Mouse (Mus musculus): ENCODE data around the gene Tmem50a.
A peak's percentile ranks its signal among the peaks of the same experiment; 100 is the strongest.

Gene Tmem50a

DNA sequence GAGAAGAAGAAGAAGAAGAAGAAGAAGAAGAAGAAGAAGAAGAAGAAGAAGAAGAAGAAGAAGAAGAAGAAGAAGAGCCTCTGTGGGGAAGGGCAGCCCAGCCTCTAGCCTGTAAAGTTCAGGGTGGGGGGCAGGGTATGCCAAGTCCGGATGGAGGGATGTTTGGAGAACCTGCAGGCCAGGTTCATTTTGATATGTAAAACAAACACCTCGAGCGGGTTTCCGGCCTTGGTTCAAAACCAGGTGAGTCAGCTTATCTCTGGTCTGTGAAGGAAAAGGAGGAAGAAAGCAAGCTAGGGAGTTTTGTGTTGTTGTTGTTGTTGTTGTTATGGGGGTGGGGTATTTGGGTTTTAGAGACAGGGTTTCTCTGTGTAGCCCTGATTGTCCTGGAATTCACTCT is 43.3 kb downstream of the Tmem50a start:
- no peak for DNase-seq

DNA sequence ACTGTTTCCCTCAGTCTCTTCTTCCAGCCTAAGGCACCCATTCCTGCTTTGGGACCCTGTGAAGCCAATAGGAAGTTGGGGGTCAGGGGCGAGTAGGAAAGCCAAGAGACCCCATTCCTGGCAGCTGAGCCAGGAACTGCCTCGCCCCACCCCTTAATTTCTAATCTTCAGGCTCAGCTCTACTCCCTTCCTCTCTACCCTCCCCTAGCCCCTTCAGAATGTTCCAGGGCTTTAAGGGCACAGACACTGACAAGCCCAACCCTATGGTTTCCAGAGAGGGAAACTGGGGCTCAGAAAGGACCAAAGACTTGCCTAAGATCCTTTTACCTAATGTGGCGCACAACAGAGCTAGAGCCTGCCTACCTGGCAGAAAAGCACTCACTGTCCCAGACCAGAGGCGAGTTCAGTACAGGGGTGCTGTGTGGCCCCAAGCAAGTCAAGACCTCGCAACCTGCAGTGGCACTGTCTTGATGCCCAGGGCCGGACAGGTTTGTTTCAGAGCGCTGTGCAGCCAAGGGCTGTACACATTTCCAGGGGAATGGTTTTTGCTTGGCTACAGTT is 44.9 kb downstream of the Tmem50a start:
- no peak for DNase-seq

DNA sequence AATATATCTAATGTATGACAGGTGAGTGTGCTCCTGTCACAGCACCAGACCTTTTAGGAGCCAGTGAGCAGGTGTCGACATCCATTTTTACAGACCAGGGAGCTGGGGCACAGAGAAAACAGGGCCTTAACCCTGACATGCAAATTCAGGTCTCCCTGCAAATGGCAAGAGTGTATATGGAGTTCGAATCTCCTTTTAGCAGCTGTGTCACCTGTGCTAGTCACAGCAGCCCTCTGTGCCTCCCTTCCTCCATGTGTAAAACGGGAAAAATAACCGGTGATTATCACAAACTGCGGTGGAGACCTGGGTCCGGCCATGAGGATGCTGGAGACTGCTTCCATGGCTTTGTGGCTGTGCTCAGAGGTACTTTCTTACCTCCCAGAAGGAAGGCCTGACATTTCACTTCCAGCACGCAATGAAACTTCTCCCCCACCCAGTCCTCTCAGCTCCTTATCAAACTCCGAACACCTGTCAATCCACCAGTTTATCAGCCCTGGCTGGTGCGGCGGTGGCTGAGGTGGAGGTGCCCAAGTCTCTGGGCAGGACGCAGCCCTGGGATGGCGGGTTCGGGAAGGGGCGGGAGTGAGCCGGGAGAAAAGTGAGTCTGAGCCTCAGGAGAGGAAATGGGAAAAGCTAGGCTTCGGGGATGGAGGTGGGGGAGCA is 45.6 kb downstream of the Tmem50a start:
- no peak for DNase-seq

DNA sequence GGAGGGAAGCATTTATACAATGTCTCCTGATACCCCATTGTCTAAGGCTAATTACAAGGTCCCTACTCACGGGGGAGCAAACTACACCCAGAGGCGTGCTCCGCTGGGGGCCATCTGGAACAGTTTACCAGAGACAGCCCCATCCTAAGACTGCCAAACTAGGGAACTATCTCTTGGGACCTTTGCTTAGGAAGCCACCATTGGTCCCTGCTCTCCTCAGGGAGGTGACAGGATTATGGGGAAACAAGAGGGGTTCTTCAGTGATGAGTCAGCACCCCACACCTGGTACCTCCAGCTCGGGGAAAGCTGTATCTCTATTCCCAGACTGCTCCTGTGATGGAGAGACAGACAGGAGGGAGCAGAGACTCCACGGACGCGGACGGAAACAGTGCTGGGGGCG is 46.3 kb downstream of the Tmem50a start:
- DNase-seq: no peak

DNA sequence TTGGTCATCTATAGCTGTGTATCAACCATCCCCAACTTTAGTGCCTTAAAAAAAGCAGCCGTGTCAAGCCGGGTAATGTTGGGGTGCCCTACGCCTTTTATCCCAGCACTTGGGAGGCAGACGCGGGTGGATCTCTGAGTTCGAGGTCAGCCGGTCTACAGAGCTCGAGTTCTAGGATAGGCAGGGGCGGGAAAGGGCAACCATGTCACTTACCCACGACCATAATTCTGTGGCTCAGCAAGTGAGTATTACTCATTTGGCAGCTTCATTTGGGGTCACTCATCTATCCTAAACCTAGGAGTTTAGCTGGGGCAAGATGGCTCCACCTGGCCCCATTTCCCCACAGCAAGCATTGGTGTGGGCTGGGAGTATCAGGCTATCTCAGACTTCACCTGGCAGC is 46.8 kb downstream of the Tmem50a start:
- DNase-seq: no peak

DNA sequence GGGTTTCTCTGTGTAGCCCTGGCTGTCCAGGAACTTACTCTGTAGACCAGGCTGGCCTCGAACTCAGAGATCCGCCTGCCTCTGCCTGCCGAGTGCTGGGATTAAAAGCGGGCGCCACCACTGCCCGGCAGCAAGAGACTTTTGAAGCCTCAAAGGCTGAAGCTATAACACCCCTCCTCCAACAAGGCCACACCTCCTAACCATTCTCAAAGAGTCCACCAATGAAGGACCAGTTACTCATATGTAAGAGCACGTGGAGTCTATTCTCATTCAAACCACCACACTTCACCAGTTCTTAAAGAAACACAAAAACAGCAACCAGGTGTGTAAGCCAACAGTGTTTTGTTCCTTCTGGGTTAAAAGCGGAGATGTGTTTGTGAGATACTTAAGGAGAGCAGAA is 47.2 kb downstream of the Tmem50a start:
- no peak for DNase-seq

DNA sequence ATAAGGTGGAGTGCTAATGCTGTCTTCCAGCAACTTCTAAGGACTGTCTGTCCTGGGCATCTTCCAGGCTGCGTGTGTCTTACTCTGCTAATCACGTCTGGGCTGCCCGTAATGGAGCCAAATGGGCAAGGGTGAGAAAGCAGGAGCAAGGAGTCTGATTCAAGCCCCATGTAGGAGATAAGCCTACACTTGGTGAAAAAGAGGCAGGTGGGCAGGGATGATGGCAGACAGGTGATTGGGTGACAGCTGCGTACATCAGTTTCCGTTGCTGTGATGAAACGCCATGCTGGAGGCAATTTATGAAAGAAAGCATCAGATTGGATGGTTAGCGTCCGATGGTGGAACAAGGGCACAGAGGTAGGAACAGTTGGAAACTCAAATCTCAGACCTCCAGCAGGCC is 47.6 kb downstream of the Tmem50a start:
- no peak for DNase-seq

DNA sequence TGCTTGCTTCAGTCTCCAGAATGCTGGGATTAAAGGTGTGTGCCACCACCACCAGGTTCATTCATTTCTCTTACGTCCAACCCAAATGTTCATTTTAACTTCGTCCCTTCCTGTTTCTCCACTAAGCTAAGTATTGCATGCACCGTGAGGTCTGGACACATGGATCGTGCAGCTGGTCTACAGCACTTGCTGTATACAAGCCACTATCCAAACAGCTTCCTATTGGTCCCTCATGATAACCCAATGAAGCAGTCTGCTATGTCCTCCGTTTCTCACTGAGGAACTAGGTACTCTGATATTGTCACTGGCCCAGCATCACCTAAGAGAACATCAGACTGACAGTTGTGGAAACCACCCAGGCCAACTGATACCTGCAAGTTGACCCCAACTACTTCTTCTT is 49.0 kb downstream of the Tmem50a start:
- no peak for DNase-seq

DNA sequence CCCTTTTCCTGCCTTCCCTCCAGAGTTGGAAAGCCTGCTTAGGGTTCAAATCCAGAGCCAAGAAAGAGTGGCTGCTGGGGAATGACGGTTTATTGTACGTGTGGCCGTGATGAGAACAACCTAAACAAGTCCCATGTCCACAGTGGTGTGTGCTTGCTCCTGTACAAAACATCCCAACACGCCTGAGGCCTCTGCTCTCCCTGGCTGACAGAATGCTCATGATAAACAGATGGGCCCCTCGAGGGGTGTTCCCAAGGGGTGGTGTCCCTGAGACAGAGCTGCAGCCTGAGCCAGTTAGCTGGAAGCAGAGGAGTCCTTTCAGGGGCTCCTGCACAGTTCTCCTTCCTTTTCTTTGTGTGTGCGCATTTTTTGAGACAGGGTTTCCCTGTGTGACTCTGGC is 49.5 kb downstream of the Tmem50a start:
- no peak for DNase-seq

DNA sequence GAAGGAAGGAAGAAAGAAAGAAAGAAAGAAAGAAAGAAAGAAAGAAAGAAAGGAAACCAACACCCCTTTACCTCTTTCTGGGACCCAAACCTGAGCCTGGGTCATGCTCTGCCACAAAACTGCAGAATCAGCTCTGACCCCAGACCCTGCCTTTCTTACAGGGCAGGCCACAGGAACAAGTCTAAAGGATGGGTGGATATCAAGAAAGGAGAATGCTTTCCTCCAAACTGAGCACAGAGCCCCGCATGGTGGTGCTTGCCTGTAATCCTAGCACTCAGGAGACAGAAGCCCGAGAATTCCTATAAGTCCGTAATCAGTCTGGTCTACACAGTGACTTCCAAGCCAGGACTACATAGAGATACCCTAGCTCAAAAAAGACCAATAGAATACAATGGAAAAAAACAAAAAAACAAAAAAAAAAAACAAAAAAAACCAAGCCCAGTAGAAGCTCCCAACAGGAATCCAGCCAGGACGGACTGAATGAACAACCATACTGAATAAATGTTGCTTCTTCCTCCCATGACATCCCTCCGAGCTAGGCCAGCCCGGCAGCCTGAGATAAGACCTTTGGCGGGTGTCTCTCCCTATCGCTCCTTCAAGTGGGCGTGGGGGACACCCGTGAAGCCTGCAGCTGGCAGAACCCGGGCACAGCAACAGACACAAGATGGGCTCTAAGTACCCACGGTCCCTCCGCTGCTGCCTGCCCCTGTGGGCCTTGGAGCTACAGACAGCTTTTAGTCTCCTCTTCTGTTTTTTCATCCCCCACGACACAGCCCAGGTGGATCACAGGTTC is 50.7 kb downstream of the Tmem50a start, which contains the start of gene Rhd:
Gene Rhd, plus strand, starts transcription at position 600 of the 793 bp plus-strand sequence.
- DNase-seq: no peak

DNA sequence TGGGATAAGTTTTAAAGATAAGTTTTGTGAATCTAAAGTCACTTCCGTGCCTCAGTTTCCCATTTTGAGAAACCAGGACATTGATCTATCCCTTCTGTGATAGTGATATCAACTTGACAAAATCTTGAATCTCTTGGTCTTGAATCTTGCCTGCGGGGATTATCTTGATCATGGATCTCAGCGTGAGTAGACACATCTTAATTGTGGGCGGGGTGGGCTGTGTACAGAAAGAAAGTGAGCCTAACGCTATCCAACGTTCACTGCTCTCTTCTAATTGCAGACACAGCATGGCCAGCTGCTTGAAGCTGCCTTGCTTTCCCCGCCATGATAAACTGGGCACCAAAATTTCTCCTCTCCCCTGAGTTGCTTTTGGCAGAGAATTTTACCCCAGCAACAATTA is 51.8 kb downstream of the Tmem50a start:
- no peak for DNase-seq

DNA sequence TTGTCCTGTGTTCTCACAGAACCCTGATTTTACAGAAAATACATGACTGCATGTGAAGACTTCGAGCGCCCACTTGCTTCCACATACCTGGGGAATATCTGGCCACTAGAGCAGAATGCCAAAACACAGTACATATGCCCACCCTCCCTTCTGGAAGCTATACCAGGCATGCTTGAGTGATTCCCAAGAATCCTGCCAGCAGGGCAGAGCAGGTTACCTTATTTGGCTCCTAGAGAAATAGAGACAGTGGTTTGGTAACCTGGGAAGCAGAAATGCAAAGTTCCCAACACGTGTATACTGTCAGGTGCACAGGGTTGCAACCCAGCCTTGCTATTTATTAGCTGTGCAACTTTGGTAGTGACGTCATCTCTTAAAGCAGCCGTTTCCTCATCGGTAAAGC is 52.9 kb downstream of the Tmem50a start:
- no peak for DNase-seq

DNA sequence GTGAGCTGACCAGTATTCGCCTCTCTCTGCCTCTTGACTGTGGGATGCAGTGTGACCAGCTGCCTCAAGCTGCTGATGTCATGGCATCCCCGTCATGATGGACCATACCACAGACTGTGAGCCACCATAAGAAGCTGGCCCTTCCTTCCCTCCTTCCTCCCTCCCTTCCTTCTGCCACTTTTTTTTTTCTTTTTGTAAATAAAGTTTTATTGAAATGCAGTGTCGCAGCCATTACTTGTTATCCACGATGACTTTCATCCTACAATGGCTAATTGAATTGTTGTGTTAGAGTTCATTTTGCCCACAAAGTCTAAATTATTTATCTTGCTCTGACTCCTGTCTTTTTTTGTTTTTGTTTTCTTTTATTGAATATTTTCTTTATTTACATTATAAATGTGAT is 56.3 kb downstream of the Tmem50a start:
- no peak for DNase-seq

DNA sequence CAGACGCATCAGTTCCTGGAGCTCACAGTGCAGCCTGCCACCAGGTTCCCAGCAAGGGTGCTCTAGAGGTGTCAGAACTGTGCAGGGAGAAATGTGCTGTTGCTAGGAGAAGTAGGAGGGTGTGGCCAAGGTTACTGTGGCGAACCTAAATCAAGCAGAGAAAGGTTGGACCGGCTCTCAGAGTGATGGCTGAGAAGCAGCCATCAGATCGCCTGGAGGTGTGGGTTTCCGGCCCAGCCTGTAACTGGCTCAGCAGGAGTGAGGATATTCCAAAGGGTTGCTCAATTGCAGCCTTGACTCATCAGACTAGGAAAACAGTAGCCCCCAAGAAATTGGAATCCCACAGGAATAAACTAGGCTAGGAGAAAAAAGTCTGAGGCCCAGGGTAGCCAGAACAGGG is 58.3 kb downstream of the Tmem50a start:
- DNase-seq: no peak

DNA sequence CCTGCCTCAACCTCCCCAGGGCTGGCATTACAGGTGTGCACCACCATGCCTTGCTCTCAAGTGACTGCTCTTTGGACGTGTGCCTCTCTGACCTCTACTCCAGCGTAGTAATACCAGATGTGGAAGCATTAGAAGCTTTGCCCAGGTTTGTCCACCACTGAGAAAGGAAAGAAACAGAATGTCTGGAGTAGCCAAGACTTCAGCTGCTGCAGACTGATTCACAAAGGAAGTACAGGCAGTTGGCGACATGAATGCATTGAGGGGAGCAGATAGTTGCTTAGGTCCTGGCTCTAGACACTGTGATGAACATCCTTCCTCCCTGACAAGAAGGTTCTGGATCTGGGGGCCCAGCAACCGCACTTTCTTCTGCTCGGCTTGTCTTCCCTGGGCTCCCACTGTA is 58.8 kb downstream of the Tmem50a start:
- DNase-seq: no peak

DNA sequence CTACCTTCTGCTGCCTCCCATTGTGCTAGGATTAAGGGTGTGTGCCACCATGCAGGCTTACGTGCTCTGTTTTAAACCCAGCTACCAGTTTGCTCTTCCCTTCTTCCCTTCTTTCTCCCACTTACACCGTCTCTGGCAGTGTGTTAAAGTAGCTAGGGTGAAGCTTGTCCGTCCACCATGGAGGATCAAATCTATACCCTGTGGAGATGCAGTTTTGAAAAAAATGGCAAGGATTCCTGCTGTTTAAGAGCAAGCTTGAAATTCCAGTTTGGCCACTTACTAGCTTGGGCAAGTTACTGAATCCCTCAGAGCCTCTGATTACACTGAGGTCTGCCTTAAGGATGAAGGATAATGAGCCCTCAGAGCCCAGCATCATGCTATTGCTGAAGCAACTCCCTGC is 59.5 kb downstream of the Tmem50a start:
- no peak for DNase-seq

DNA sequence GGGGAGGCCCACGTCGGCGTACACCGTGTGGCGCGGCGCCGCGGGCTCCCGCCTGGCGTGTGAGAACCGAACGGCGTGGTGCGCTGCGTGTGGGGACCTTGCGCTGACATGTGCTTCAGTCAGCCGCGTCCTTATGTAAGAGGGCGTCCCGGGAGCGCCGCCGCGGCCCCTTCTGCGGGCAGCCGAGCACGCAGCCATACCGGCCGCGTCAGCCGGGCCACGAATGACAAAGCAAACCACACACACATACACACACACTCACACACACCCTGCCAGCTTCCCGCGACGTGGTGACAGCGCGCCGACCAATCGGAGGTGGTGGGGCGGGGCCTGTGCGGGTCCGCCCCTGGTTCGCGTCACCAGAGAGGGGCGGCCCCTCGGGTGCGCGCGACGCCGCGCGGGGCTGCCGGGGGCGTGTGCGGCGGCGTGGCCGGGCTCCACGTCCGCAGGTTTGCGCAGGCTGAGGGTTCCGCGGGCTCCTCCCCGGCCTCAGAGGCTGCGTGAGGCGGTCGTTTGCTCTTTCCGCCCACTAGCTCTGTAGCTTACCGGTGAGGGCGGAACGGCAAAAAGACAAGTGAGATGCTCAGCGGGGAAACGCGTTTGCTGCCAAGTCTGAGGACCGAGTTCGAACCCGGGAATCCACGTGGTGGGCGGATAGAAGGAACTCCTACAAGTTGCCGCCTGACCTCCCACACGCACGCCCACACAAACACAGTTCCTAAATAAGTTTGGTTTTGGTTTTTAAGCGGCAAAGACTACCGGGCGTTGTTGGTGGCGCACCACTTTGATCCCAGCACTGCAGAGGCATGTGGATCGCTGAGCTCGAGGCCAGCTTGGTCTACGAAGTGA is 61.0 kb downstream of the Tmem50a start:
- peak; percentile 96 for DNase-seq

DNA sequence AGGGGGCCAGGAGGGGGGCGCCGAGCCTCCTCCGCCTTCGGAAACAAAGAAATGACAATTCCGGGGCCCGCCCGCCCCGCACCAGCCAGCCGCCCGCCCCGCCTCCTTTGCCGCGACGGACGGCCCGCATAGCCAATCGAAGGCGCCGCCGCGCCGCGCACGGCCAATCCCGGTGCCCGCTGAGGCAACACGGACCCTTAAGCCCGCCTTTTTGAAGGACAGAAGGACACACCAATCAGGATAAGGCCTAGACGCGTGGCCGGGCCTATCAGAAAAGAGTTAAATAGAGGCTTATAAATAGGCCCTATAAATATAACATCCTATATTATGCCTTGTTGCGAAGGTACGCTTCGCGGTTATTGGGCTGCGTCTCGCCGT is 61.6 kb downstream of the Tmem50a start, which contains the start of gene Maco1:
Gene Maco1, minus strand, starts transcription at position 87 of the 378 bp plus-strand sequence.
- peak; percentile 99 for DNase-seq

DNA sequence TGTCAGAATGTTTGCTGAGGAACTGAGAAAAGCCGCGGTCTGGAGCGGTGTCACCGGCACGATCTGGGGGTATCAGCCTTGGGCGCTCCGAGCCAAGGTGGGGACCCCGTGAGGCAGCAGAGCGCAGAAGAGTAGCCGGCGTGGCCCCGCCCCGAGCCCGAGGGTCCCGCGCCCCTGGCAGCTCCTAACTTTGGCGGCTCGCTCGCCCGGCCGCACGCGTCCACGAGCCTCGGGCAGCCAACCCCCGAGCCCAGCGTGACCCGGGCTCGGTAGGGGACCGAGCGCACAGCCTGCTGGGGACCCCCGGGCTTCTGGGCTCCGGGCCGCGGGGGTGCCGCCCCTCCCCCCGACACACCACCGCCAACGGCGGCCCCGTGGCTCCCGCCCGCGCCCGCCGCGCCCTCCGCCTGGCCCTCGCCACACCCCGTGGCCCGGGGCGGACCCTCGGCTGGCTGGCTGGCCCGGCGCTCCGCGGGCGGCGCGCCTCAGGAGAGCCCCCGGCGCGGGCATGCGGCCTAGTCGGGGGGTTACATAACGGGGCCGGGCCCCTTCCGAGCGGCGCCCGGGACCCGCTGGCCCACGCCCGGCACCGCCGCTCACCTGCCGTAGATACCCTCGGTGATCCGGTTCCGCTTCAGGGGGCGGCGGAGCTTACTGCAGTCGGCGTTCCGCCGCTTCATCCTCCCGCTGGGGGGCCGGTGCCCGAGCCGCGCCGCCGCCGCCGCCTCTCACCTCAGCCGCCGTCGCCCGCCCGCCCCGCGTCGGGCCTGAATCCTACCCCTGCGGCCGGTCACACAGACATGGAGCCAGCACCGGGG is 62.2 kb downstream of the Tmem50a start:
- peak; percentile 53 for DNase-seq

DNA sequence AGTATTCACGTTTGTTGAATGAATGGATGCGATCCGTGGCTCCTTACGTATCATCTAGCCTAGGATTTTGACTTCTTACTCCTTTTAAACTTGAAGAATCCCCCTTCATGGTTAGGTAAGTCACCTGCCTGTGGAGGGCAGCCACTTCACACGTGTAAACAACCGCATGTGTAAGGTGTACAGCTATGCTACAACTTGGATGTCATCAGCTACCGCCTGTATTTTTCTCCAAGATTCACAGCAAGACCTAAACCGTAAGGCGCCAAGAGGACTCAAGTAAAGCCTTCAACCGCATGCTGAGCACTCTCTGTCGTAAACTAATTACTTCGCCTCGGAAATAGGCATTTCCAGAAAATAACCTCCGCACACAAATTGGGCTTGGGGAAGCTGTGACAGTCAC is 62.9 kb downstream of the Tmem50a start:
- peak; percentile 9 for DNase-seq

DNA sequence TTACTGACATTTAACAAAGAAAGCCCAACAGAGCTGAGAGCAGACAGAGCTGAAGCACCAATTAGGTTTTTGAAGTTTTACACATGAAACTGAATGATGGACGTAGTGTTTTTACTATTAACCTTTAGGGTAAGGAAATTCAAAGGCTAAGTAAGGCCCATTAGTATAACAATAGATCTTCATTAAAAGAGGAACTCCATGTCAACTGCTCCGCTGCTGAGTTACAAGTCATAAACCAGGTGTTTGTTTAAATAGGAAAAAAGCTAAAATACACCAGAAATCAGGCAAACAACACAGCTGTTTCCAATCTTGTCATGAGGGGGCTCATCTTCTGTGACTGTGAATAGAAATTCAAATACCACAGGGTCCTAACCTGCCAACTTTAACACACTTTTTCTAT is 63.6 kb downstream of the Tmem50a start:
- no peak for DNase-seq

DNA sequence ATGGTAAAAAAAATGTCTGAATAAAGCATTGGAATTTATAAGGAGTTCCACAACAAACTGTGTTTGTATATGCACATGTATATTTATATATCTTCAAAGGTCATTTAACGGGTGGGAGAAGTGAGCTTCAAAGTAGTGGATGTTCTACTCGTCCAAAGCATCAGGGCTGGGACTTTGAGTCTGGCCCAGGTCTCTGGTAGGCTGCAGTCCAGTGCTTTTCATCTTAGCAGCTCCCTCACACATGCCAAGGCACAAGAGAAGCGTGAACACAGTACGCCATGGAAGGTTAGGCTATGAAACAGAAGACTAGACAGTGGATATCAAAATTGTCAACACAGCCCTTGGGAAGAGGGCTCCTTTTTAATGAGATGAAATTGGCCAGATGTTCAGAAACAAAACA is 64.3 kb downstream of the Tmem50a start:
- no peak for DNase-seq
